Mouse (Mus musculus): ENCODE results near the gene Malrd1.
"Not testable (repeated sequence)": the region's sequence is repeated elsewhere in the genome, so short reads cannot be mapped to it uniquely, and the experiment has no call there.

Malrd1 gene

GRCm38 (mm10) chr2:15526241-15526924, at the start of gene Malrd1:
TSS of gene Malrd1 (plus strand) at chr2:15526479.
- no peak for DNase-seq (ENCODE audit: low read depth)

GRCm38 (mm10) chr2:15538643-15539042, 12.4 kb downstream of the Malrd1 start:
- DNase-seq (ENCODE audit: low read depth), result no peak

- no peak for DNase-seq (ENCODE audit: low read depth)
Observed at GRCm38 (mm10) chr2:15613327-15613948, 87.2 kb downstream of the Malrd1 start.

- no peak for DNase-seq (ENCODE audit: low read depth)
Observed at GRCm38 (mm10) chr2:15614026-15614425, 87.7 kb downstream of the Malrd1 start.

GRCm38 (mm10) chr2:15635761-15636160, 109.5 kb downstream of the Malrd1 start:
- no peak for DNase-seq (ENCODE audit: low read depth)

GRCm38 (mm10) chr2:15643864-15644263, 117.6 kb downstream of the Malrd1 start:
- DNase-seq (ENCODE audit: low read depth), result no peak

- DNase-seq (ENCODE audit: low read depth), result no peak
Observed at GRCm38 (mm10) chr2:15656388-15656787, 130.1 kb downstream of the Malrd1 start.

- DNase-seq (ENCODE audit: low read depth), result no peak
Observed at GRCm38 (mm10) chr2:15702977-15703376, 176.7 kb downstream of the Malrd1 start.

- no peak for DNase-seq (ENCODE audit: low read depth)
Observed at GRCm38 (mm10) chr2:15740945-15741344, 214.7 kb downstream of the Malrd1 start.

GRCm38 (mm10) chr2:15744979-15745688, 218.9 kb downstream of the Malrd1 start:
- no peak for DNase-seq (ENCODE audit: low read depth)

- DNase-seq (ENCODE audit: low read depth), result no peak
Observed at GRCm38 (mm10) chr2:15784818-15785217, 258.5 kb downstream of the Malrd1 start.

GRCm38 (mm10) chr2:15815724-15816123, 289.4 kb downstream of the Malrd1 start:
- no peak for DNase-seq (ENCODE audit: low read depth)

- DNase-seq (ENCODE audit: low read depth), result no peak
Observed at GRCm38 (mm10) chr2:15869380-15869779, 343.1 kb downstream of the Malrd1 start.

GRCm38 (mm10) chr2:15893418-15894120, 367.3 kb downstream of the Malrd1 start:
- DNase-seq (ENCODE audit: low read depth), result no peak

GRCm38 (mm10) chr2:15925432-15925831, 399.2 kb downstream of the Malrd1 start:
- DNase-seq (ENCODE audit: low read depth), result no peak

- DNase-seq (ENCODE audit: low read depth), result no peak
Observed at GRCm38 (mm10) chr2:15926041-15926440, 399.8 kb downstream of the Malrd1 start.

GRCm38 (mm10) chr2:15931479-15931878, 405.2 kb downstream of the Malrd1 start:
- DNase-seq (ENCODE audit: low read depth), result no peak

GRCm38 (mm10) chr2:15931924-15932323, 405.6 kb downstream of the Malrd1 start:
- no peak for DNase-seq (ENCODE audit: low read depth)

GRCm38 (mm10) chr2:15932340-15932739, 406.1 kb downstream of the Malrd1 start:
- no peak for DNase-seq (ENCODE audit: low read depth)

- DNase-seq (ENCODE audit: low read depth), result no peak
Observed at GRCm38 (mm10) chr2:16002925-16003324, 476.6 kb downstream of the Malrd1 start.

GRCm38 (mm10) chr2:16017046-16017445, 490.8 kb downstream of the Malrd1 start:
- not testable (repeated sequence) for DNase-seq (ENCODE audit: low read depth)

GRCm38 (mm10) chr2:16017719-16018118, 491.4 kb downstream of the Malrd1 start:
- DNase-seq (ENCODE audit: low read depth), result not testable (repeated sequence)

Measured in NIH3T3 (cell line).